Mouse (Mus musculus) heart, adult 2 months (tissue): ENCODE measurements around the gene Acat2.

Experiments used
- CTCF ChIP-seq: fragments of 200-600 bp; IDR thresholded peaks from 2 replicates; pipeline ENCODE4 v1.8.1; 2022; ENCODE audit warnings: antibody characterized with exemption, mild to moderate bottlenecking, moderate library complexity
- POLR2A ChIP-seq: fragments of 200-500 bp; IDR thresholded peaks from 2 replicates; pipeline ENCODE4 v1.6.1; 2011; ENCODE audit warnings: mild to moderate bottlenecking, low read depth, low read length, control low read depth; ENCODE audit not compliant: insufficient read depth

- TF ChIP-seq CTCF (no peak), POLR2A (no peak)
Observed at GRCm38 (mm10) chr17:12983988-12984387, 23.4 kb upstream of the Acat2 start.
